Mouse (Mus musculus) WW6 (cell line): ENCODE data around the gene Cfap157.

Source experiments
- DNase-seq: peaks from one replicate; pipeline ENCODE4 v3.0.0-alpha.2; 2013; ENCODE audit warnings: low read depth, low spot score

Gene Cfap157

DNA sequence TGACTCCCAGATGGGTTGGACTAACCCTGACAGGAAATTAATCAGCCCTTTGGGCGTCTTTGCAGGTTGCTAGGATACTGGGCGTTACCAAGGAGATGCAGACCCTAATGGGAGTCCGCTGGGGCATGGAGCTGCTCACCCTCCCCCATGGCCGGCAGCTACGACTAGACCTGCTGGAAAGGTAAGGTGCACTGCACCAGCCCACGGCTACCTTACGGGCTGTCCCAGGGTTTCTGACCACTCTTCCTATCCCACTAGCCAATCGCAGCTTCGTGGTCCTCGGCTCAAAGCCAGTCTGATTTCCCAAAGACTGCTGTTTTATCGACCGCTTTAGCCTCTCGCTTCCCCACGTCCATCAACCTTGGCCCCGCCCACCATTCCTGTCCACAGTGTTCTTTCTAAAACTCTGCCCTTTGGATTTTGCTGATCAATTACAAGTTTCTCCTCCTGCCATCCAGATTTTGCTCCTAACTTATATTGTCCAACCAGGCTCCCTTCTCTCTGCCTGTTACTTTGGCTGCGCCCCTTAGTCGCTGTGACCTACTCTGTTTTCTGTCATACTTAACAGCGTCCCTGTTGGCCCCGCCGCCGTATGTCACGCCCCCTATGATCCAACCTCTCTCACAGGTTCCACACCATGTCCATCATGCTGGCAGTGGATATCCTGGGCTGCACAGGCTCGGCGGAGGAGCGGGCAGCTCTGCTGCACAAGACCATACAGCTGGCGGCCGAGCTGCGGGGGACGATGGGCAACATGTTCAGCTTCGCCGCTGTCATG, 33.2 kb downstream of the Cfap157 start:
- no peak for DNase-seq

GRCm38 (mm10) chr2:32750199-32750598, 34.0 kb downstream of the Cfap157 start:
- DNase-seq = no peak

- no peak for DNase-seq
Measured at GRCm38 (mm10) chr2:32749082-32749481, 35.1 kb downstream of the Cfap157 start.

DNA sequence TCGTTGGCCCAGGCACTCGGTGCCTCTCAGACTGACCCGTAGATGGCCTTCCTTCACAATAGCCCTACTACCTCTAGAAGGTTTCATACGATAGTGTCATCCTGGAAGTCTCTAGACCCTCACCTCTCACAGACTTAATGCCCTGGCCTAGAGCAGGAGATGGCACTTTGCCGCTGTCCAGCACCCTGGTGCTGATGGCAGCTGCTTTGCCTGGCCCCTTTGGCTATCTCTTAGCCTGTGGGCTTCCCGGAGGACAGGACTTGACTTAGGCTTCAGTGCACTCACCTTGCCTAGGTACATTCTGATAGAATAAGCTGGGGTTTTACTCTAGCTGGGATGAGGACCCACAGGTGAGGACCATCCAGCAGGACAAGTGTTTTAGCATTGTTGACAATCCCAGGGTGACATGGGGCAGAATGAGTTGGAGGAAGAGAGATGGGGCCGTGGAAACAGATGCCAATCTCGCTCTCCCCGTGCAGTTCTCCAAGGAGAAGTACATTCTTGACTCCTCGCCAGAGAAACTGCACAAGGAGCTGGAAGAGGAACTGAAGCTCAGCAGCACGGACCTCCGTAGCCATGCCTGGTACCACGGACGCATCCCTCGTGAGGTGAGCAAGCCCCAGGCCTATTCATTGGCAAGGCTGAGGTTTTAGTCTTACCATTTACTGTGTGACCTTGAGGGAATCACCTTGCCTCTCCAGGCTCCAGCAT, 39.8 kb downstream of the Cfap157 start:
- no peak for DNase-seq

DNA sequence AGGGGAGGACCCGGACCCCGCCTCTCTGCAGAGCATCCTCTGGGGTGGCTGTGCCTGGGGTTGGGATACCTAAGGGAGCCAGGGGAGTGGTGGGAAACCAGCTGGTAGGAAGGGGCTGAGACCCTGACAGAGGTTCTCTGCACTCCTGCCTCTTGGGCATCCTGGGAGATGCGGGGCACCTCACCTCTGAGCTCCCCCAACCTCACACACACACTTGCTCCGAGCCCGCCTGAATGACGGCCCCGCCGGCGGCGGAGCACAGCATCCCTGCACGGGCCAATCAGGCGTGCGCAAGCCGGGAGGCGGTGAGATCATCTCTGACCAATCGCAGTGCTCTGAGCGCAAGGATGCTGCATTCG, 42.1 kb downstream of the Cfap157 start:
- DNase-seq = no peak

DNA sequence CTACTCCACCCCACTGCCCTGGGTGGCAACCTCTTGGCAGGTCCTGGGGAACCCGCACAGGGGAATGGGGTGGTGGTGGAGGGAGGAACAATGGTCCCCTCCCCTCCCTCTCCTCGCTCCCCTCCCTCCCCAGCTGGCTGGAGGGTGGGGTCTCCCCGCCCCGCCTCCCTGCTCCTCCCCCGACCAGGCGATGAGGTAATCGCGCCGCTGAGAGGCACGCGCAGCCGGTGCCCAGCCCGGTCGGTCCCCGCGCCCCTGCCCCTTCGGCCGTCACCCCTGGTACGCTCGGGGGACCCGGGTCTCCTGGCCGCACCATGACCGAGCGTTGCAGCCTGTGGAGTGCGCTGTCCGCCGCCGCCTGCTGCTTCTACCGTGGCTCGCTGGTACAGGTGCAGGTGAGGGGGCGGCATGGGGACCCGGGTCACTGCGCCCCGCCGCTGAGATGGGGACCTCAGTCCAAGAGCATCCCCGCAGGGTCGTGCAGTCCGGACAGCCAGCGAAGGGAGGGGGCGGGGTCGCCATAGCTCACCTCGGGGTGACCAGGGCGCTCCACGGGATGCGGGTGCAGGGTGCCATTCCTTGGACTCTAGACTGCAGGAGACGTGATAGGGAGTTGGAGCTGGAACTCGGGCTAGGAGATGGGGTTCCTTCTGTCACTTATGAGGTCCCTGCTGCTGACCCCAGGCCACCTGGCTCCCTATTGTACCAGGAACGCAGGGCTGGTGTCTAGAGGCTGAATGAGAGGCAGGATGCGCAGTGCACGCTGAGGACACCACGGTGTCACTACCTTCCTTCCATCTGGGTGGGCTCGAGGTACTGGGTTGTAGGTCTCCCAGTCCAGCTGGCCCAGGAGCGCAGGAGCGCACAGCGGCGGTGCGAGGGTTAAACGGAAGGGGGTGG, 42.7 kb downstream of the Cfap157 start:
- no peak for DNase-seq

DNA sequence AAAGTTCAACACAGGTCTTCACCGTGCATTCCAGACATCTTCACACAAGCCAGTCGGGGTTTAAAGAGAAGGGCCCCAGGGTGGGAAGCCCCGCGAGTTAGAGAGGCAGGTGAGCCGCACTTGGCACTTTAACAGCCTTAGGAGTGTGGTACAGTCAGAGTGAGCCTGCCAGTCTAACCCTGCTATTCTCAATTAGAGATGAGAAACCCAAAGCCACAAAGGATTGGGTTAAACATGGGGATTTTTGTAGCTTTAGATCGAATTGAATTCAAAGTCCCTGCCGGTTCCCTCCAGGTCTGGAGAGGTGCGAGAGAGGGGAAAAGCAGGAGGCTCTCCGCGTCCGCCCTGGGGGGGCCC, 43.3 kb downstream of the Cfap157 start, which contains the start of gene 6330409D20Rik:
TSS of gene 6330409D20Rik (minus strand) at position 101 of the 357 bp plus-strand sequence.
- no peak for DNase-seq

DNA sequence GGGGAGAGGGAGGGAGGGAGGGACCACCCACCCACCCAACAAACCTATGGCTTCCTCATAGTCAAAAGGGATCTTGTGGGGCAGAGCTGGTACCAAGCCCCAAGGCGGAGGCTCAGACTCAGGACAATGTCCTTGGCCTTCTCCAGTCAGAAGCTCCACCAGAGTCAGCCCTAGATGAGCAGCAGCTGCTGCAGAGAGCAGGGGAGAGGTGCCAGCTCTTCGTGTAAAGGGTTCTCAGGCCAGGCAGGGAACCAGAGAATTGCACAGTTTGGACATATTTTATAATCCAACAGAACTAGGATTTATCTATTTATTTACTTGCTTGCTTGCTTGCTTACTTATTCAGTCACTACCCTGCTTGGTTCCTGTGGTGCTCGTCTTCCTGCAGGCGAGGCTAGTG, 44.9 kb downstream of the Cfap157 start:
- no peak for DNase-seq

DNA sequence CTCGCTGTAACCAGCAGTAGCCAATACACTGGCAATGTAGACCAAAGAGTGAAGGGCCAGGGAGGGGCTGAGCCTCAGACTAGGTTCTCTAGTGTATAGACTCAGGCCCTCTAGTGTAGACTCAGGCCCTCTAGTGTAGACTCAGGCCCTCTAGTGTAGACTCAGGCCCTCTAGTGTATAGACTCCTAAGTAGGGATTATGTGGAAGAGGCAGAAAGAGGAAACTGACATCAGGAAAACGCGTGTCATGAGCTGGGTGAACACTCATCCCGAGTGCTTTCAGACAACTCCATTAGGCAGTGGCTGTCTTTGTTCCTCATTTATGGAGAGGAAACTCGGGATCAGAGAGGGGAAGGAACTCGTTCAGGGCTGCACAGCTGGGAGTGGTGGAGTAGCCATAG, 47.2 kb downstream of the Cfap157 start:
- no peak for DNase-seq

DNA sequence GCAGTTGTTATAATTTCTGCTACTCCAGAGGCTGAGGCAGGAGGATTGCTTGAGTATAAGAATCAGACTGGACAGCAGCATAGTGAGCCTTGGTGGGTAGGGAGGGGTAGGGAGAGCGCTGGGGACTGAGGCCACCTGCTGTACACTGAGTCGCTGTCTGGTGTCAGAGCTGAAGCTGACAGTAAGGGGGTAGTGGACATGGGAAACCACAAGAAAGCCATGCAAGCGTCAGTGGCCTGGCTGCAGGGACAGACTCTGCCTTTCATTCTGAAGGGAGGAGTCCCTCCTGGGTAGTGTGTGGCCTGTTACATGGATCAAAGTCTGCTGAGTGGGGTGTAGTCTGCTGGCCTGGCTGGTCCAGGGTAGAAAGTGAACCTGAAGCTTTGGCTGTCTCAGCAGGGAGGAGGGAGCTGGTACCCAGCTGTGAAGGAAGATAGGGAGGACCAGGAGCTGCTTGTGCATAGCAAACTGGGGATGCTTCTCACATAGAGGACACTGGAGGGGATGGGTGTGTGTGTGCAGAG, 47.9 kb downstream of the Cfap157 start:
- no peak for DNase-seq

DNA sequence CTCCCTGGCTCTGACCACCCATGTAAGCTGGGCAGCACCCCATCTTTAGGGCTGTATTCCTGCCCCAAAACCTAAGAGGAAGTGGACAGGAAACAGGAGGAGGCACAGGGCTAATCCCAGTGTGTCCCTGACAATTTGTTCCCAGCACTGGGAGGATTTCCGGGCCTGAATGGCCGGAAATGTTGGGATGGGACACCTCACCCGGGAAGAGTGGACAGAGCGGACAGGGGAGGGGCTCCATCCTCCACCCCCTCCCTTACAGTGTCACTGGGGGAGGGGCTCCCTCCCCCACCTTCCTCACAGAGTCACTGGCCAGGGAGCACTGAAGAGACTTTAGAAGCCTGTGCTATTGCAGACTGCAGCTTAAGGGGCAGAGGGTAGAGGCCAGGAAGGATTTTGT, 49.3 kb downstream of the Cfap157 start:
- DNase-seq = no peak

DNA sequence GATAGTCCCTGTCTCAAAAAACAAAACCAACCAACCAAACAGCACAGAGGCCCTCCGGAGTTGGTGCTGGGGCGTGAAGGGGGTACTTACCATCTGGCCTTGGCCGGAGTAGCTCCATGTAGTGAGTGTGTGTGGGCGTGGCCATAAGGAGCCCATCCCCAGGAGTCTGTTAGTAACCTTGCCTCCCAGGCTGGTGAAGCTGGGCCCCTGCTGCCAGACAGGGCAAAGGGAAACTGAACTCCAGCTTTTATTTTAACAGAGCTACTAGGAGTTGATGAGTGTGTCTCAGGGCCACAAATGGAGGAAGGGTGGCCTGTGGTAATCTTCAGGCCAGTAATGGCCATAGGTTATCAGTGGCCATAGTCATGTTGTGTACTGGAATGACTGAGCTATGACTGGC, 49.7 kb downstream of the Cfap157 start:
- no peak for DNase-seq

DNA sequence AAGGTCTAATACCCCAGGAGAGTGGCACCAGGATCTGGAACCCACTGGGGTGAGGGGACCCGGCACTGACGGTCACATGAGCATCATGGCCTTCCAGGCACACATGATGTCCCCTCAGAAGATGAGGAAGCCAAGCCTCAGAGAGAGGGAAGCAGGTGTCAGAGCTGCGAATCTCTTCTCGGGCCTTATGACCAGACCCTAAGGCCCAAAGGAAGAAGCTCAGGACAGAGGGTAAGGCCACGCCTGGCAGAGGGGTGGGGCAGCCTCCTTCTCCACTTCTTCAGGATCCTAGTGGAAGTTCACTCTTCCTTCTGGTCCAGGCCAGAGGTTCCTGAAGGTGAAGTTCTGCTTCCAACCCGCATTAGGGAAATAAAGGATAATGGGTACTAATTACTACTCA, 51.5 kb downstream of the Cfap157 start:
- no peak for DNase-seq

DNA sequence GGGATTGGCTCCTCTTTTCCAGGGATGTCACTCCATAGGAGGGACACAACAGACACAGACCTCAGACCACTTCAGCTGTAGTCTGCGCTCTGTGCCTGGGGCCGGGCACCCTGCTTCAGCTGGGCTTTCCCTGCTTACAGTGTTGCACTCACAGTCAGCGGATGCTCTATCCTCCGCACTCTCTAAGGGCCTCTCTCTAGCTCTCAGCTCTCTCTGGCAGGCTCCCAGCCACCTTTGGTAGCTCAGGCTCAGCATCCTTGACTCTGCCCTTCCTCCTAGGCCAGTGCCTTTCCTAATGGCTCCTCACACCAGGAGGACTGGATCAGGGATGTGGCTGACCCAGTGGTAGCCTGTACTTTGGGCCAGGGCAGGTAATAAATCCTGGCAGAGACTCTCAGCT, 52.3 kb downstream of the Cfap157 start:
- DNase-seq = no peak

- DNase-seq = no peak
Measured at GRCm38 (mm10) chr2:32730854-32731253, 53.4 kb downstream of the Cfap157 start.

DNA sequence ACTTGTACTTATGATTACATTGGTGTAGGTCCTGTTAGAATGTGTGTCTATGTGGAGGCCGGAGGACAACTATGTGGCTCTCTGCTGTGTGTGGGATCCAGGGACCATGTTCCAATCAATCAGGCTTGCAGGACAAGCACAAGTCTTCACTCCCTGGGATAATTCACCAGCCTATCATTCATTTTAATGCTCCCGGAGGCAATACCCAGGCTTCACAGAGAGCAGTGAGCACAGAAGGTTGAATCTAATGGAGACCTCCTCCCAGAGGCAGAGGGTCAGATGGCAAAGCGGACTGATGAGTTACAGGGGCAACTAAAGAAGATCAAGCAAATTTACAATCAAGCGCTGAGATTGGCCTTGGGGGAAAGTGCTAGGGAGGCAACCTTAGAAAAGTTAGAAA, 54.7 kb downstream of the Cfap157 start:
- DNase-seq = no peak

- no peak for DNase-seq
Measured at GRCm38 (mm10) chr2:32728463-32728862, 55.8 kb downstream of the Cfap157 start.

DNA sequence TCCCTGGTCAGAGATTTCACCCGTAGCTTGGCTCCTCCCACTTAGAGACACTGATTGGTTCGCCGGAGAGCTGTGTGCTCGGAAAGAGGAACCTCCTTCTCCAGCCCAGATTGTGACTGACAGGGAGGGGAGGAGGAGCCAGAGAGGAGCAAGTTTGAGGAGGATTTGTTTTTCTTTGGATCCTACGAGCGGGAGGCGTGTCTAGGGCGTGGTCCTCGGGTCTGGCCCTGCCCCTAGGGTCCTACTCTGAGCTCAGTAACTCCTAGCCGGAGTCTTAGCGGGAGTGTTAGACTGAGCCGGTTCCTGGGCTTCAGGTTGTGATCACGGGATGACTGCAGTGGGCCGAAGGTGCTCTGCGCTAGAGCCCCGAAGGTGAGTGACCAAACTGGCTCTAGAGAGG, 56.8 kb downstream of the Cfap157 start:
- DNase-seq = peak; percentile 98
